Comparison of ENCODE assay signal across 24 mouse cellular contexts in genomic region chr4:114994218-114994617, GRCm38 (mm10). TPM values are rescaled to one million over a fixed set of nuclear protein-coding genes. Genes with fewer than 3 reads are reported as not detected.
DNase-seq lines count a peak whose midpoint lies in the region; ATAC-seq and TF ChIP-seq lines count a peak whose summit lies in the region.
"Had no signal": no experiment of that assay in that cellular context is flagged by ENCODE, and none has a peak within 500 bp of the region (broad histone marks: within the 10 kb centered on the region; RNA-seq: fewer than 3 reads in every experiment).

No protein-coding gene starts in this region.

- TF ChIP-seq RAD21 in MEL (IDR thresholded peaks at IDR 0.05; ENCODE audit: low read depth, low read length): no peak

- no peak for TF ChIP-seq CTCF in MEL (IDR thresholded peaks at IDR 0.05 in 2 of 3, conservative IDR thresholded peaks at IDR 0.05 in 1 of 3; ENCODE audit: control insufficient read depth in 1 of 3, insufficient read depth in 1 of 3, low read depth in 2 of 3, low read length in 3 of 3, poor library complexity in 1 of 3, severe bottlenecking in 1 of 3)

- peaks cover 1 to 8% of the 10 kb centered on the region in 2 experiments; a peak in 3 of 4 replicates for H3K4me1 ChIP-seq in MEL (ENCODE audit: control insufficient read depth in 1 of 2, insufficient read depth in 2 of 2, low read length in 2 of 2)
- H3K4me1 ChIP-seq in limb, embryonic 10.5 days: no peaks in the 10 kb centered on the region
- peaks cover 4% of the 10 kb centered on the region; the same call in 1 of the 2 replicates for H3K4me1 ChIP-seq in forebrain, embryonic 10.5 days
- H3K4me1 ChIP-seq: embryonic facial prominence, embryonic 12.5 days; embryonic facial prominence, embryonic 15.5 days; forebrain, embryonic 12.5 days; forebrain, embryonic 15.5 days; intestine, embryonic 15.5 days had no signal

- H3K4me3 ChIP-seq in MEL (ENCODE audit: control insufficient read depth in 1 of 2, insufficient read depth in 1 of 2, low read depth in 2 of 2, low read length in 2 of 2) (no peak overlapping the region), macrophage (ENCODE audit: inconsistent target) (no peak overlapping the region)
- H3K4me3 ChIP-seq in limb, embryonic 10.5 days: no peak overlapping the region
- H3K4me3 ChIP-seq in forebrain, embryonic 10.5 days: no peak overlapping the region
- H3K4me3 ChIP-seq: embryonic facial prominence, embryonic 12.5 days; embryonic facial prominence, embryonic 15.5 days; forebrain, embryonic 12.5 days; forebrain, embryonic 15.5 days; hindbrain, embryonic 10.5 days; hindbrain, embryonic 13.5 days; intestine, embryonic 15.5 days had no signal

- no peak for TF ChIP-seq POLR2A in MEL (IDR thresholded peaks at IDR 0.05; ENCODE audit: control insufficient read depth in 1 of 2, insufficient read depth in 1 of 2, low read depth in 1 of 2, low read length in 2 of 2, poor library complexity in 1 of 2)

- WGBS in macrophage (ENCODE audit: missing documents): 78% methylated on average over 3 of the region's 3 CpGs
- 88% methylated on average over 3 of the region's 3 CpGs for WGBS in limb, embryonic 10.5 days
- WGBS in forebrain, embryonic 10.5 days: 91% methylated on average over 3 of the region's 3 CpGs

- H3K9ac ChIP-seq in MEL (ENCODE audit: control insufficient read depth, low read depth, low read length, poor library complexity, severe bottlenecking): no peak overlapping the region
- H3K9ac ChIP-seq: embryonic facial prominence, embryonic 12.5 days; embryonic facial prominence, embryonic 15.5 days; forebrain, embryonic 12.5 days; forebrain, embryonic 15.5 days; hindbrain, embryonic 13.5 days; intestine, embryonic 15.5 days had no signal

- peak; percentile 55; the same call in 1 of the 2 replicates for ATAC-seq in common myeloid progenitor, adult 5-6 weeks (replicated peaks; ENCODE audit: low read depth, poor library complexity, severe bottlenecking)
- peak; percentile 69; the same call in 1 of the 2 replicates for ATAC-seq in monocyte, adult 5-6 weeks (replicated peaks; ENCODE audit: insufficient number of reproducible peaks, low FRiP score, low TSS enrichment, poor library complexity, severe bottlenecking)
- ATAC-seq: forebrain, embryonic 15.5 days; hindbrain, embryonic 16.5 days; intestine, embryonic 15.5 days; Patski had no signal

- peaks cover 0 to 8% of the 10 kb centered on the region in 2 experiments; a peak in 2 of 4 replicates for H3K36me3 ChIP-seq in MEL (ENCODE audit: control insufficient read depth in 1 of 2, insufficient read depth in 2 of 2, low read length in 2 of 2)
- H3K36me3 ChIP-seq in macrophage (ENCODE audit: inconsistent target): no peaks in the 10 kb centered on the region
- H3K36me3 ChIP-seq in limb, embryonic 10.5 days: no peaks in the 10 kb centered on the region
- no peaks in the 10 kb centered on the region for H3K36me3 ChIP-seq in forebrain, embryonic 10.5 days (replicated peaks)
- H3K36me3 ChIP-seq: embryonic facial prominence, embryonic 12.5 days; embryonic facial prominence, embryonic 15.5 days; forebrain, embryonic 12.5 days; forebrain, embryonic 15.5 days; hindbrain, embryonic 10.5 days; hindbrain, embryonic 13.5 days; intestine, embryonic 15.5 days had no signal

- no peaks in the 10 kb centered on the region for H3K9me3 ChIP-seq in MEL (replicated peaks; ENCODE audit: insufficient read depth, low read length)
- H3K9me3 ChIP-seq in limb, embryonic 10.5 days (replicated peaks): no peaks in the 10 kb centered on the region
- no peaks in the 10 kb centered on the region for H3K9me3 ChIP-seq in forebrain, embryonic 10.5 days
- H3K9me3 ChIP-seq: embryonic facial prominence, embryonic 12.5 days; embryonic facial prominence, embryonic 15.5 days; forebrain, embryonic 12.5 days; forebrain, embryonic 15.5 days; hindbrain, embryonic 10.5 days; hindbrain, embryonic 13.5 days; intestine, embryonic 15.5 days had no signal

- peak; percentile 50 for DNase-seq in MEL (ENCODE audit: low read depth, low spot score)
- no peak for DNase-seq in limb, embryonic 10.5 days (ENCODE audit: low spot score)
- DNase-seq in urinary bladder, postnatal 4 days (ENCODE audit: low spot score in 2 of 2): no peak
- no peak for DNase-seq in forebrain, embryonic 10.5 days (ENCODE audit: extremely low spot score, low spot score)
- DNase-seq: adrenal gland, postnatal 10 days; adrenal gland, postnatal 36 days; cerebellum, adult 11-12 months; cerebellum, adult 8-10 months; cerebellum, postnatal 14 days; gastrocnemius, postnatal 10 days; gastrocnemius, postnatal 36 days; heart, adult 11 months had no signal

- H3K27me3 ChIP-seq in MEL (ENCODE audit: control insufficient read depth in 1 of 2, insufficient read depth in 2 of 2, low read length in 2 of 2): no peaks in the 10 kb centered on the region
- peaks cover 7% of the 10 kb centered on the region; the same call in 1 of the 2 replicates for H3K27me3 ChIP-seq in limb, embryonic 10.5 days (ENCODE audit: low read depth, poor library complexity, severe bottlenecking)
- H3K27me3 ChIP-seq in forebrain, embryonic 10.5 days (ENCODE audit: poor library complexity, severe bottlenecking): no peaks in the 10 kb centered on the region
- H3K27me3 ChIP-seq: Patski had no signal

- 0 out of 4 replicates have a peak, but pooled peaks of 1 of the 2 experiments have one; percentile 7 for TF ChIP-seq EP300 in MEL (IDR thresholded peaks at IDR 0.05; ENCODE audit: low read depth in 1 of 2, low read length in 2 of 2)

- H3K79me2 ChIP-seq in MEL (ENCODE audit: control insufficient read depth, insufficient read depth, low read length, poor library complexity): no peaks in the 10 kb centered on the region
- H3K79me2 ChIP-seq in macrophage (ENCODE audit: inconsistent target): no peaks in the 10 kb centered on the region

- no peak overlapping the region for H3K27ac ChIP-seq in MEL (ENCODE audit: control insufficient read depth, low read depth, low read length)
- peak overlapping the region; percentile 27 for H3K27ac ChIP-seq in macrophage
- no peak overlapping the region for H3K27ac ChIP-seq in limb, embryonic 10.5 days
- no peak overlapping the region for H3K27ac ChIP-seq in forebrain, embryonic 10.5 days
- H3K27ac ChIP-seq: embryonic facial prominence, embryonic 12.5 days; embryonic facial prominence, embryonic 15.5 days; forebrain, embryonic 12.5 days; forebrain, embryonic 15.5 days; hindbrain, embryonic 10.5 days; hindbrain, embryonic 13.5 days; intestine, embryonic 15.5 days had no signal

TF ChIP-seq in MEL, 35 proteins besides CTCF, POLR2A, EP300 and RAD21:
- no peak for TF ChIP-seq ETS1 (IDR thresholded peaks at IDR 0.05; ENCODE audit: low read depth, low read length)
- TF ChIP-seq ELF1 (IDR thresholded peaks at IDR 0.05; ENCODE audit: low read depth, low read length): no peak

RNA-seq across cellular contexts. Expression of gene Stil, which starts 5.7 kb away (rescaled TPM):
- total RNA-seq in MEL (2012; rRNA removed): 5.0 and 5.9 TPM in 2 replicates
- polyA plus RNA-seq in MEL (2012; ENCODE audit: insufficient read depth in 1 of 2, insufficient read length in 2 of 2, low read depth in 1 of 2, low replicate concordance in 2 of 2, missing spikeins in 1 of 2): 1 to 10 TPM in 1 of 2 experiments, not detected in 1; 9.1 TPM
- total RNA-seq in common myeloid progenitor, adult 5-6 weeks (2017): 17.3 and 29.3 TPM in 2 replicates
- 10 to 100 TPM in 3 of 26 experiments, 1 to 10 TPM in 22, under 1 TPM in 1; 0.84 to 11.2 (median 4.1) TPM for total RNA-seq in macrophage (2018; cell fraction: chromatin; rRNA removed)
- 1 to 10 TPM in 14 of 26 experiments, under 1 TPM in 12; 0.38 to 1.8 (median 1.0) TPM for total RNA-seq in macrophage (2018; cell fraction: cytosol; rRNA removed)
- total RNA-seq in macrophage (2018; cell fraction: nucleus; rRNA removed): 10 to 100 TPM in 1 of 26 experiments, 1 to 10 TPM in 24, under 1 TPM in 1; 0.79 to 17.8 (median 2.7) TPM
- 1.1 to 3.7 TPM (median 1.2 TPM) in 3 replicates for polyA plus RNA-seq in macrophage (2018)
- total RNA-seq in monocyte, adult 5-6 weeks (2017): 0.53 to 1.9 TPM (median 0.78 TPM) in 3 replicates
- 16.9 and 19.8 TPM in 2 replicates for polyA plus RNA-seq in limb, embryonic 10.5 days (2016; fragmentation: Nextera tagmentation; extraction: Ambion mirVana)
- 22.0 and 24.3 TPM in 2 replicates for polyA plus RNA-seq in forebrain, embryonic 10.5 days (2016; fragmentation: Nextera tagmentation; extraction: Ambion mirVana)

RNA-seq across cellular contexts. Expression of gene Cmpk1, which starts 7.2 kb away (rescaled TPM):
- total RNA-seq in MEL (2012; rRNA removed): 28.7 and 33.4 TPM in 2 replicates
- polyA plus RNA-seq in MEL (2012; ENCODE audit: insufficient read depth in 1 of 2, insufficient read length in 2 of 2, low read depth in 1 of 2, low replicate concordance in 2 of 2, missing spikeins in 1 of 2): 10 to 100 TPM in 1 of 2 experiments, not detected in 1; 33.7 TPM
- 177 and 188 TPM in 2 replicates for total RNA-seq in common myeloid progenitor, adult 5-6 weeks (2017)
- 10 to 100 TPM; 13.9 to 48.3 (median 30.3) TPM for total RNA-seq in macrophage (2018; cell fraction: chromatin; rRNA removed)
- 100 to 1,000 TPM in 3 of 26 experiments, 10 to 100 TPM in 23; 59.5 to 123 (median 82.4) TPM for total RNA-seq in macrophage (2018; cell fraction: cytosol; rRNA removed)
- total RNA-seq in macrophage (2018; cell fraction: nucleus; rRNA removed): 10 to 100 TPM; 27.0 to 68.3 (median 39.7) TPM
- 89.7 to 330 TPM (median 144 TPM) in 3 replicates for polyA plus RNA-seq in macrophage (2018)
- 193 to 301 TPM (median 285 TPM) in 3 replicates for total RNA-seq in monocyte, adult 5-6 weeks (2017)
- polyA plus RNA-seq in limb, embryonic 10.5 days (2016; fragmentation: Nextera tagmentation; extraction: Ambion mirVana): 61.3 and 69.6 TPM in 2 replicates
- 74.1 and 74.9 TPM in 2 replicates for polyA plus RNA-seq in forebrain, embryonic 10.5 days (2016; fragmentation: Nextera tagmentation; extraction: Ambion mirVana)
